Mouse (Mus musculus) liver, embryonic 16.5 days (tissue): ENCODE results near the gene Acsf2. TPM values are rescaled to one million over a fixed set of nuclear protein-coding genes. Genes with fewer than 3 reads are reported as not detected.

Experiments
- ATAC-seq: fragments of 200-750 bp; cut with Nextera tagmentation; 2 replicates; pipeline ENCODE4 v1.8.0; 2017; ENCODE audit warnings: low read depth, mild to moderate bottlenecking, moderate number of reproducible peaks, moderate library complexity
- H3K27ac ChIP-seq: fragments of 300-500 bp; sonication (generic); 2 replicates; pipeline ENCODE4 v1.5.1; 2014; ENCODE audit warnings: mild to moderate bottlenecking, low read length
- H3K27me3 ChIP-seq: fragments of 300-500 bp; sonication (generic); 2 replicates; pipeline ENCODE4 v1.6.1; 2014; ENCODE audit warnings: low read depth, low read length, mixed read lengths; ENCODE audit not compliant: control insufficient read depth, insufficient read depth
- H3K36me3 ChIP-seq: fragments of 300-500 bp; sonication (generic); 2 replicates; pipeline ENCODE4 v1.6.1; 2014; ENCODE audit warnings: mild to moderate bottlenecking; ENCODE audit not compliant: control insufficient read depth, insufficient read depth
- H3K4me1 ChIP-seq: fragments of 300-500 bp; sonication (generic); 2 replicates; pipeline ENCODE4 v1.6.1; 2014; ENCODE audit warnings: low read depth, low read length, mixed read lengths; ENCODE audit not compliant: control insufficient read depth
- H3K4me2 ChIP-seq: fragments of 300-500 bp; sonication (generic); 2 replicates; pipeline ENCODE4 v1.6.1; 2014; ENCODE audit warnings: low read depth, low read length, mixed read lengths
- H3K4me3 ChIP-seq: fragments of 300-500 bp; sonication (generic); 2 replicates; pipeline ENCODE4 v1.5.1; 2014; ENCODE audit warnings: low read depth, mild to moderate bottlenecking, low read length
- H3K9ac ChIP-seq: fragments of 300-500 bp; sonication (generic); 2 replicates; pipeline ENCODE4 v1.6.1; 2014; ENCODE audit warnings: low read depth, low read length
- H3K9me3 ChIP-seq: fragments of 300-500 bp; sonication (generic); replicated peaks from 2 replicates; pipeline ENCODE4 v1.6.1; 2016; ENCODE audit warnings: low read length; ENCODE audit not compliant: control insufficient read depth
- WGBS: fragments of 180-500 bp; shearing (Covaris S2); extraction: QIAGEN DNeasy Blood & Tissue Kit; methylation state at CpG from one replicate; pipeline ENCODE4 v1.1.7; 2014; ENCODE audit not compliant: insufficient replicate concordance; 5-methylcytosine and 5-hydroxymethylcytosine counted together
- polyA plus RNA-seq: library from polyadenylated mRNA; unstranded; fragments of >200 nt; fragmentation: Nextera tagmentation; extraction: Ambion mirVana; gene quantifications from 2 replicates; pipeline ENCODE4 v1.2.1, GENCODE M21; 2015

Gene Acsf2
- polyA plus RNA-seq, 1 experiment from 2014 or later = 1.4 TPM

GRCm38 (mm10) chr11:94629884-94630198, 28.2 kb upstream of the Acsf2 start:
- peak overlapping the region; percentile 97 for H3K4me3 ChIP-seq
- H3K36me3 ChIP-seq = peaks cover 11% of the 10 kb centered on the region
- H3K27ac ChIP-seq = peak overlapping the region; percentile 74
- no peaks in the 10 kb centered on the region for H3K27me3 ChIP-seq
- peak overlapping the region; percentile 86 for H3K9ac ChIP-seq
- H3K9me3 ChIP-seq = no peaks in the 10 kb centered on the region
- WGBS = under 1% methylated on average over 19 of the region's 28 CpGs
- H3K4me2 ChIP-seq = peak overlapping the region; percentile 94
- ATAC-seq = peak; percentile 47
- H3K4me1 ChIP-seq = peaks cover 7% of the 10 kb centered on the region

- Histone ChIP-seq H3K27me3 (no peaks in the 10 kb centered on the region), H3K36me3 (peaks cover 7% of the 10 kb centered on the region), H3K9ac (peak within 1 kb of the TSS; percentile 86), H3K4me1 (peaks cover 7% of the 10 kb centered on the region), H3K4me2 (peak within 1 kb of the TSS; percentile 94), H3K27ac (peak within 1 kb of the TSS; percentile 74), H3K9me3 (no peaks in the 10 kb centered on the region), H3K4me3 (peak within 1 kb of the TSS; percentile 97)
- 2% methylated on average over 40 of the region's 41 CpGs for WGBS
- peak; percentile 96 for ATAC-seq
Observed at GRCm38 (mm10) chr11:94629199-94629883, 27.7 kb upstream of the Acsf2 start, which contains the start of gene Lrrc59. Lrrc59 (plus strand) TSS chr11:94629767.

- ATAC-seq = no peak
- no peak overlapping the region for H3K9ac ChIP-seq
- H3K27me3 ChIP-seq = no peaks in the 10 kb centered on the region
- H3K4me1 ChIP-seq = no peaks in the 10 kb centered on the region
- H3K27ac ChIP-seq = no peak overlapping the region
- H3K9me3 ChIP-seq = no peaks in the 10 kb centered on the region
- H3K4me3 ChIP-seq = no peak overlapping the region
- H3K4me2 ChIP-seq = no peak overlapping the region
- WGBS = 20% methylated on average over 2 of the region's 2 CpGs
- H3K36me3 ChIP-seq = no peaks in the 10 kb centered on the region
Observed at GRCm38 (mm10) chr11:94622162-94622561, 20.5 kb upstream of the Acsf2 start.

- Histone ChIP-seq H3K4me1 (no peaks in the 10 kb centered on the region), H3K27ac (no peak overlapping the region), H3K36me3 (no peaks in the 10 kb centered on the region), H3K9me3 (no peaks in the 10 kb centered on the region), H3K4me2 (no peak overlapping the region), H3K9ac (no peak overlapping the region), H3K4me3 (no peak overlapping the region), H3K27me3 (no peaks in the 10 kb centered on the region)
- no peak for ATAC-seq
Observed at GRCm38 (mm10) chr11:94621458-94621852, 19.8 kb upstream of the Acsf2 start.

- no peak overlapping the region for H3K9ac ChIP-seq
- no peak overlapping the region for H3K4me3 ChIP-seq
- no peaks in the 10 kb centered on the region for H3K4me1 ChIP-seq
- ATAC-seq = no peak
- no peaks in the 10 kb centered on the region for H3K9me3 ChIP-seq
- H3K27ac ChIP-seq = no peak overlapping the region
- no peaks in the 10 kb centered on the region for H3K36me3 ChIP-seq
- no peaks in the 10 kb centered on the region for H3K27me3 ChIP-seq
- 43% methylated on average over 6 of the region's 6 CpGs for WGBS
- no peak overlapping the region for H3K4me2 ChIP-seq
Observed at GRCm38 (mm10) chr11:94620766-94621457, 19.2 kb upstream of the Acsf2 start.

GRCm38 (mm10) chr11:94617646-94618045, 16.0 kb upstream of the Acsf2 start:
- ATAC-seq = no peak
- no peak overlapping the region for H3K4me2 ChIP-seq
- 65% methylated on average over 2 of the region's 2 CpGs for WGBS

GRCm38 (mm10) chr11:94615494-94615893, 13.8 kb upstream of the Acsf2 start:
- 29% methylated on average over 4 of the region's 4 CpGs for WGBS
- no peak for ATAC-seq

More at GRCm38 (mm10) chr11:94617646-94618045, 16.0 kb upstream of the Acsf2 start:
- Histone ChIP-seq H3K36me3 (no peaks in the 10 kb centered on the region), H3K9ac (no peak overlapping the region), H3K27me3 (no peaks in the 10 kb centered on the region), H3K9me3 (no peaks in the 10 kb centered on the region), H3K4me3 (no peak overlapping the region), H3K4me1 (no peaks in the 10 kb centered on the region), H3K27ac (no peak overlapping the region)

GRCm38 (mm10) chr11:94614603-94615002, 12.9 kb upstream of the Acsf2 start:
- H3K4me2 ChIP-seq = no peak overlapping the region
- no peaks in the 10 kb centered on the region for H3K9me3 ChIP-seq
- no peaks in the 10 kb centered on the region for H3K27me3 ChIP-seq
- WGBS = 70% methylated on average over 4 of the region's 4 CpGs
- no peak for ATAC-seq
- H3K4me3 ChIP-seq = no peak overlapping the region
- H3K9ac ChIP-seq = no peak overlapping the region
- no peaks in the 10 kb centered on the region for H3K4me1 ChIP-seq
- no peaks in the 10 kb centered on the region for H3K36me3 ChIP-seq
- H3K27ac ChIP-seq = no peak overlapping the region

More at GRCm38 (mm10) chr11:94615494-94615893, 13.8 kb upstream of the Acsf2 start:
- no peaks in the 10 kb centered on the region for H3K4me1 ChIP-seq
- no peaks in the 10 kb centered on the region for H3K36me3 ChIP-seq
- H3K27ac ChIP-seq = no peak overlapping the region
- H3K4me2 ChIP-seq = no peak overlapping the region
- no peaks in the 10 kb centered on the region for H3K9me3 ChIP-seq
- H3K27me3 ChIP-seq = no peaks in the 10 kb centered on the region
- H3K4me3 ChIP-seq = no peak overlapping the region
- H3K9ac ChIP-seq = no peak overlapping the region
